Mouse (Mus musculus): Measurements from ENCODE around the gene Obsl1.

- TF ChIP-seq POLR2A (IDR thresholded peaks at IDR 0.05; ENCODE audit: borderline replicate concordance, extremely low read depth, low read depth, low read length) (no peak), CTCF (IDR thresholded peaks at IDR 0.05; ENCODE audit: insufficient read depth, low read length) (peak; percentile 84)
Observed at GRCm38 (mm10) chr1:75445751-75446611, 60.3 kb downstream of the Obsl1 start.
